Mouse (Mus musculus) ovary, postnatal 36 days (tissue): ENCODE results near the gene Xirp2.
A peak's percentile ranks its signal among the peaks of the same experiment; 100 is the strongest.
"Not testable (repeated sequence)": the region's sequence is repeated elsewhere in the genome, so short reads cannot be mapped to it uniquely, and the experiment has no call there.

Experiments
- DNase-seq: peaks from one replicate; pipeline ENCODE4 v3.0.0; 2022; ENCODE audit warnings: low spot score, mixed read lengths

The Xirp2 gene

DNA sequence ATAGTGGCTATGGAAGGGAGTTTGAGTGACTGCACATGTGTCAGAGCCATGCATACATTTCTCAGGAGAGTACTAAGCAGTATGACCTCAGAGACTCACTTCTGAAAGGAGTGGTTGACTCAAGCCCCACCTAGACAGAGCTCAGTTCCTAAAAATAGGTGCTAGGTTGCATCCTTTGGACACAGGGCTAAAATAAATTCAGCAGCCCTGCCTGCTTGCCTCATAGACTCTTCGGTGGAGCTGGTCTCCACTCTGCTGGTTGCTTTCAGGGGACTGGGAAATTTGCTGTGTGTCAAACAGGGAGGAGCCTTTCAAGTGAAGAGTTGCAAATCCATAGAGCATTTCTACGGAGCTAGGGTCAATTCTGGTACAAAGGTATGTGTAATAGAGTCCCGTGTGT lies at the start of gene Xirp2:
Xirp2 (plus strand) TSS at position 223 of the 400 bp plus-strand sequence.
- no peak for DNase-seq

- not testable (repeated sequence) for DNase-seq
Observed at GRCm38 (mm10) chr2:67413425-67413824, 32.4 kb upstream of the Xirp2 start, which contains the start of gene Gm21830. TSS of gene Gm21830 (plus strand) at chr2:67413725.

GRCm38 (mm10) chr2:67420853-67421252 lies 24.9 kb upstream of the Xirp2 start:
- no peak for DNase-seq

- no peak for DNase-seq
Observed at GRCm38 (mm10) chr2:67422799-67423198, 23.0 kb upstream of the Xirp2 start.

GRCm38 (mm10) chr2:67433081-67433480 lies 12.7 kb upstream of the Xirp2 start, which contains the start of gene Gm26727:
TSS of gene Gm26727 (minus strand) at chr2:67433181.
- DNase-seq = no peak

GRCm38 (mm10) chr2:67438309-67438708 lies 7.5 kb upstream of the Xirp2 start:
- DNase-seq = no peak

DNA sequence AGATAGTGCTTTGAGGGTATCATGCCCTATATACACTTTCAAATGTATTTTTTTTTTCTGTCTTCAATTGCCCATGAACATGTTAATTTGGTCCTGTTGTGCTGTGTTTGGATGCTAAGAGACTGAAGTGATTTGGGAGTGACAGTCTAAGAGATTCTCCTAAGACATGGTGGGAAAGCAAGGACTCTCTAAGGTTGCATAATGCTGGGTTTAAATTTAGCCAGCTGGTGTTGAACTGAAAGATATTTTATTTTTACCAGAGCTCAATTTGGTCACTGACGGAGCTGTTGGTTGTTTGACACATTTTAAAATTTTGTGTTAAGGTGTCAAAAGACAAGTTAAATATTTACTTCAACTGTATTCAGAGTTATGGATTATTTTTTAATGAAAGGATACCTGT lies 970 bp downstream of the Xirp2 start:
- DNase-seq = no peak

GRCm38 (mm10) chr2:67447206-67447605 lies 1.4 kb downstream of the Xirp2 start:
- no peak for DNase-seq

GRCm38 (mm10) chr2:67460857-67461256 lies 15.1 kb downstream of the Xirp2 start:
- no peak for DNase-seq

GRCm38 (mm10) chr2:67467036-67467435 lies 21.2 kb downstream of the Xirp2 start:
- no peak for DNase-seq

DNA sequence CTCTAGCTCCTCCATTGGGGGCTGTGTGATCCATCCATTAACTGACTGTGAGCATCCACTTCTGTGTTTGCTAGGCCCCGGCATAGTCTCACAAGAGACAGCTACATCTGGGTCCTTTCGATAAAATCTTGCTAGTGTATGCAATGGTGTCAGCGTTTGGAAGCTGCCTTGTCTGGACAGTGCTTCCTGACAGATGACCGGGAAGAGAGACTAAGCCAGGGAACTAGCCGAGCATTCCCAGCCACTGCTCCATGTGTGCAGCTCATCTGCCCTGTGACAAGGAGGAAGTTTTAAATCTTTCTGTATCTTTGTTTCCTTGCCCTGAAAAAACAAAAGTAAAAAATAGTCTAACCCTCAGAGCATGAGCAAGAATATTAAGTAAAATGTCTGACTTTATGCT lies 24.2 kb downstream of the Xirp2 start:
- not testable (repeated sequence) for DNase-seq

GRCm38 (mm10) chr2:67477753-67478152 lies 32.0 kb downstream of the Xirp2 start:
- peak; percentile 9 for DNase-seq

DNA sequence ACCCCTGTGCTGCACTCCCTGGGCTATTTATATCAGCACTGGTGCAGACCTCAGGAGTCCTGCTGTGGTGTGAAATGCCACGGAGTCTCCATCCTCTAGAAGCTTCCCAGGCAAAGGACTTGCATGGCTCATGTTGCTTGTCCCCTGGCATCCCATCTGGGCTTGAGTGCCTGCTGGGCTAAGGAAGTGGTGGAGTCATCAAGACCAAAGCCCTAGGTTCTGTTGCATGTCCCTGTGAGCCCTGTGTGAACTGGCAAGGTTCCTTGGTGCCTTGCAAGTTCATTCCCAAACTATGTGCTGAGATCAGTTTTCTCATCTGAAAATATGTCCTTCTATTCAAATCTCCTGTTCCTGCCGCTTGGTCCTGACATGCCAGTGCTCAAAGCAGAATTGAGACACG lies 35.2 kb downstream of the Xirp2 start:
- DNase-seq = no peak

DNA sequence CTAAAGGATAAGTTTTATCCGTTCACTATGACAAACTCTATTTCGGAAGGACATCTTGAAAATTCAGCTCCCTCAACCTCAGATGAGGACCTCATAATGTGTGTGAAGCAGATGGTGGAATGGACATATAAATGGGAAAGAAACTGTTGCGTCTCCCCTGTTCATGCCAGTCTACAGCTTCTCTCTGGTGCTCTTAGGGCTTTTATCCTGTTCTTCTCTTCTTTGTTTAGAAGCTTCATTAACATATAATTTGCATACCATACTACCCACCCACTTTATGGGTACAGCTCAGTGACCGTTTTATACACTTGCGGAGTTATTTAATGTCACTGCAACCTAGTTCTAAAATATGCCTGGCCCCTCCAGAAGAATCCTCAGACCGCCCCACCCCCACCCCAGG lies 40.9 kb downstream of the Xirp2 start:
- no peak for DNase-seq

- no peak for DNase-seq
Observed at GRCm38 (mm10) chr2:67487162-67487561, 41.4 kb downstream of the Xirp2 start.

- no peak for DNase-seq
Observed at GRCm38 (mm10) chr2:67488465-67489127, 42.8 kb downstream of the Xirp2 start.

GRCm38 (mm10) chr2:67489128-67489492 lies 43.3 kb downstream of the Xirp2 start:
- no peak for DNase-seq

DNA sequence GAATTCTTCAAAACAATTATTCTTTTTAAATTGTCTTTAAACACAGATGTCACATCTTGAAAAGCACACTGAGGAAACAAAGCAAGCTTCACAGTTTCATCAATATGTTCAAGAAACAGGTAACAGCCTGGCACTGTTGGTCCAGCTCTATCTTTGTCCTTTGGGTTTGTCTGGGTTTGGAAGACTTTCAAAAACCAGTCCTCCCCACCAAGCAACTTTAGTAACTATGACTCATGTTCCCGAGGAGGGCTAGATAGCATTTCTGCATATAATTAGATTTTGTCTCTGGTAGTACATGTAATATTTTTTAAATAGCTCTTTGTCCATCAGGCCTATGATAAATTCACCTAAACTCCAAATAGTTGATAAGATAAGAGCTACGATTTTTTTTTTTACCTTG lies 59.7 kb downstream of the Xirp2 start:
- DNase-seq = no peak

GRCm38 (mm10) chr2:67516405-67516804 lies 70.6 kb downstream of the Xirp2 start:
- no peak for DNase-seq

- DNase-seq = no peak
Observed at GRCm38 (mm10) chr2:67535347-67535746, 89.5 kb downstream of the Xirp2 start.

GRCm38 (mm10) chr2:67539426-67539825 lies 93.6 kb downstream of the Xirp2 start:
- no peak for DNase-seq

DNA sequence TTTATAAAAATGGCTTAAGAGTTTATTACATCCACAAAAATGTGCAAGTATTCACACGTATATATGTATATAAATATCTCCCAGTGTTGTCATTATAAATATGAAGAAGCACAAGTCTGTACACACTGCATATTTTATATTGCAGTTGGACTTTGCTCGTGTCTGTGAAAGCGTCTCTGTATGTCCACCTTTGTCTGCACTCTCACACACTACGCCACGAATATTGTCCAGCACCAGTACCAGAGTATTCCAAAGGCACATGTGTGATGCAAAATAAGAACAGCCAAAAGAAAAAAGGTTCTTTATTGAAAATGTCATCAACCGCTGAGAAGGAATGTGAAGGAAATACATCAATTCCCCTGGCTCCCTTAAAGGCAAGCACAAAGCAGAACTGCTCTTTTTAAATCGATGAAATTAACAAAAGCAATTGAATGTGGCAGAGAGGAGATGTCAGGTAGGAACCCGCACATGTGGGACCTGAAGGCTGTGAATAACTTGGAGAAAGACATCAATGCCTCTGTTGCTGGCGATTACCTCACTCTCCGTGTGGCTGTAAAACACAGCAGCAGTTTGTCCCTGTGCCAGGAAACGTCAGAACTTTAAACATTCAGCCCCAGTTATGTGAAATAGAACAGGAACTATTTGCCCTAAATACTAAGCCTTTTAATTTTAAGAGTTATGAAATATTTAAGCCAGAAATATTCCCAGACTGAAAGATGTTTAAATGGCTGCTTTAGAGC lies 96.3 kb downstream of the Xirp2 start:
- no peak for DNase-seq

GRCm38 (mm10) chr2:67544426-67544825 lies 98.6 kb downstream of the Xirp2 start:
- DNase-seq = no peak
